Mouse (Mus musculus) erythroblast, adult 5-6 weeks (primary cell): Measurements from ENCODE around the gene Cdv3. TPM values are rescaled to one million over a fixed set of nuclear protein-coding genes. Genes with fewer than 3 reads are reported as not detected.
"Not testable (repeated sequence)": the region's sequence is repeated elsewhere in the genome, so short reads cannot be mapped to it uniquely, and the experiment has no call there.

Experiments used
- ATAC-seq: replicated peaks from 2 replicates; pipeline ENCODE4 v1.8.0; 2016; ENCODE audit warnings: moderate number of reproducible peaks, mild to moderate bottlenecking, moderate TSS enrichment, inconsistent platforms; ENCODE audit not compliant: poor library complexity, low FRiP score, severe bottlenecking
- total RNA-seq, 2 experiments: library from RNA; stranded (forward) in 1 of 2; stranded (reverse) in 1 of 2; fragments of 150-400 nt in 1 of 2; fragments of 200-764, 138-1000 nt in 1 of 2; gene quantifications; 2 replicates each; pipeline versions ENCODE4 v1.2.3 to v1.2.4; 2015 to 2017; ENCODE audit warnings: low replicate concordance in 2 of 2

Gene Cdv3
- total RNA-seq, 2 experiments from 2014 or later = 22.7 to 43.1 TPM

- no peak for ATAC-seq
Measured at GRCm38 (mm10) chr9:103376346-103377320, 11.0 kb upstream of the Cdv3 start.

- ATAC-seq = no peak
Measured at GRCm38 (mm10) chr9:103372271-103373010, 6.8 kb upstream of the Cdv3 start.

GRCm38 (mm10) chr9:103369951-103370350, 4.3 kb upstream of the Cdv3 start:
- no peak for ATAC-seq

- no peak for ATAC-seq
Measured at GRCm38 (mm10) chr9:103366356-103366755, 716 bp upstream of the Cdv3 start.

GRCm38 (mm10) chr9:103364601-103365289, 895 bp downstream of the Cdv3 start:
- ATAC-seq = peak; percentile 33

GRCm38 (mm10) chr9:103363730-103364417, 1.8 kb downstream of the Cdv3 start:
- no peak for ATAC-seq

GRCm38 (mm10) chr9:103363088-103363487, 2.6 kb downstream of the Cdv3 start:
- no peak for ATAC-seq

- ATAC-seq = no peak
Measured at GRCm38 (mm10) chr9:103360642-103361041, 5.0 kb downstream of the Cdv3 start.

GRCm38 (mm10) chr9:103358545-103358944, 7.1 kb downstream of the Cdv3 start:
- ATAC-seq = no peak

- ATAC-seq = peak; percentile 61; the same call in 1 of the 2 replicates
Measured at GRCm38 (mm10) chr9:103357893-103358292, 7.7 kb downstream of the Cdv3 start.

- ATAC-seq = not testable (repeated sequence)
Measured at GRCm38 (mm10) chr9:103353500-103354260, 12.0 kb downstream of the Cdv3 start.

- no peak for ATAC-seq
Measured at GRCm38 (mm10) chr9:103348791-103349190, 16.8 kb downstream of the Cdv3 start.

- no peak for ATAC-seq
Measured at GRCm38 (mm10) chr9:103347996-103348490, 17.6 kb downstream of the Cdv3 start.

- peak; percentile 65; the same call in 1 of the 2 replicates for ATAC-seq
Measured at GRCm38 (mm10) chr9:103347045-103347444, 18.6 kb downstream of the Cdv3 start.

GRCm38 (mm10) chr9:103336912-103337311, 28.7 kb downstream of the Cdv3 start:
- ATAC-seq = no peak

GRCm38 (mm10) chr9:103332663-103333062, 33.0 kb downstream of the Cdv3 start:
- no peak for ATAC-seq

GRCm38 (mm10) chr9:103326449-103326848, 39.2 kb downstream of the Cdv3 start:
- ATAC-seq = peak; percentile 95

- ATAC-seq = no peak
Measured at GRCm38 (mm10) chr9:103324678-103325077, 41.0 kb downstream of the Cdv3 start.

- ATAC-seq = no peak
Measured at GRCm38 (mm10) chr9:103309832-103310231, 55.8 kb downstream of the Cdv3 start.
